Mouse (Mus musculus) macrophage (primary cell): ENCODE data around the gene Kcnn1. TPM values are rescaled to one million over a fixed set of nuclear protein-coding genes. Genes with fewer than 3 reads are reported as not detected.
A peak's percentile ranks its signal among the peaks of the same experiment; 100 is the strongest.

ENCODE experiments used
- H3K27ac ChIP-seq: fragments of 350-480 bp; formaldehyde crosslinking; 2 replicates; pipeline ENCODE4 v1.9.0; 2021
- H3K36me3 ChIP-seq: fragments of 350-480 bp; formaldehyde crosslinking; 2 replicates; pipeline ENCODE4 v1.9.0; 2021; ENCODE audit errors: inconsistent target
- H3K4me3 ChIP-seq: fragments of 350-480 bp; formaldehyde crosslinking; 2 replicates; pipeline ENCODE4 v1.9.0; 2021; ENCODE audit errors: inconsistent target
- H3K79me2 ChIP-seq: fragments of 350-480 bp; formaldehyde crosslinking; 2 replicates; pipeline ENCODE4 v1.9.0; 2021; ENCODE audit errors: inconsistent target
- WGBS: methylation state at CpG from one replicate; pipeline ENCODE4 v1.1.7; 2026; ENCODE audit warnings: inconsistent platforms; ENCODE audit not compliant: missing documents; 5-methylcytosine and 5-hydroxymethylcytosine counted together
- polyA plus RNA-seq: library from polyadenylated mRNA; stranded (reverse); fragments of 250-400 nt; gene quantifications from 3 replicates; pipeline ENCODE4 v1.2.4, GENCODE M21; 2018; ENCODE audit warnings: inconsistent platforms
- total RNA-seq, 78 experiments: library from RNA; depleted of rRNA; stranded (reverse); fragments of 250-400 nt; gene quantifications; 1 replicate in 9 of 78; 2 replicates in 24 of 78; 3 replicates in 43 of 78; 4 replicates in 2 of 78; pipeline ENCODE4 v1.2.4; 2018; ENCODE audit warnings: inconsistent platforms in 56 of 78

Gene Kcnn1
- 1 to 10 TPM in 15 of 26 experiments, under 1 TPM in 8, not detected in 3; 0.22 to 3.5 (median 1.3) TPM for total RNA-seq (2018; cell fraction: chromatin; rRNA removed)
- total RNA-seq (2018; cell fraction: cytosol; rRNA removed): 1 to 10 TPM; 1.0 to 3.8 (median 2.1) TPM
- 1 to 10 TPM in 16 of 26 experiments, under 1 TPM in 10; 0.21 to 2.7 (median 1.2) TPM for total RNA-seq (2018; cell fraction: nucleus; rRNA removed)
- polyA plus RNA-seq: 1.2 to 1.7 TPM (median 1.6 TPM) in 3 replicates

GRCm38 (mm10) chr8:70862824-70863641 is at the start of gene Kcnn1:
Kcnn1 (minus strand) TSS chr8:70863258.
- Histone ChIP-seq H3K27ac (no peak within 1 kb of the TSS), H3K79me2 (no peaks in the 10 kb centered on the region), H3K36me3 (no peaks in the 10 kb centered on the region), H3K4me3 (no peak within 1 kb of the TSS)
- WGBS: 3% methylated on average over 55 of the region's 55 CpGs

GRCm38 (mm10) chr8:70911596-70911995 is 48.5 kb upstream of the Kcnn1 start:
- Histone ChIP-seq H3K27ac (peak overlapping the region; percentile 82), H3K4me3 (no peak overlapping the region), H3K79me2 (peaks cover 96% of the 10 kb centered on the region), H3K36me3 (peaks cover 25% of the 10 kb centered on the region; the same call in 1 of the 2 replicates)
- 90% methylated on average over 5 of the region's 5 CpGs for WGBS

GRCm38 (mm10) chr8:70907518-70907917 is 44.5 kb upstream of the Kcnn1 start:
- H3K4me3 ChIP-seq: no peak overlapping the region

GRCm38 (mm10) chr8:70905831-70906736 is 43.0 kb upstream of the Kcnn1 start, which contains the start of gene Map1s:
Map1s (plus strand) TSS chr8:70905932.
- under 1% methylated on average over 81 of the region's 86 CpGs for WGBS
- no peaks in the 10 kb centered on the region for H3K36me3 ChIP-seq
- peaks cover 51% of the 10 kb centered on the region for H3K79me2 ChIP-seq
- H3K27ac ChIP-seq: peak within 1 kb of the TSS; percentile 94
- peak within 1 kb of the TSS; percentile 46 for H3K4me3 ChIP-seq

More at GRCm38 (mm10) chr8:70907518-70907917, 44.5 kb upstream of the Kcnn1 start:
- H3K79me2 ChIP-seq: peaks cover 66% of the 10 kb centered on the region
- no peak overlapping the region for H3K27ac ChIP-seq
- peaks cover 7% of the 10 kb centered on the region; the same call in 1 of the 2 replicates for H3K36me3 ChIP-seq
- 90% methylated on average over 2 of the region's 2 CpGs for WGBS

GRCm38 (mm10) chr8:70905463-70905830 is 42.4 kb upstream of the Kcnn1 start:
- no peaks in the 10 kb centered on the region for H3K36me3 ChIP-seq
- 5% methylated on average over 8 of the region's 8 CpGs for WGBS
- H3K27ac ChIP-seq: peak overlapping the region; percentile 94
- H3K4me3 ChIP-seq: peak overlapping the region; percentile 46
- H3K79me2 ChIP-seq: peaks cover 45% of the 10 kb centered on the region

- WGBS: 2% methylated on average over 4 of the region's 4 CpGs
- Histone ChIP-seq H3K27ac (peak overlapping the region; percentile 94), H3K4me3 (no peak overlapping the region), H3K36me3 (no peaks in the 10 kb centered on the region), H3K79me2 (peaks cover 39% of the 10 kb centered on the region)
Measured at GRCm38 (mm10) chr8:70904532-70904931, 41.5 kb upstream of the Kcnn1 start.

- H3K4me3 ChIP-seq: no peak overlapping the region
Measured at GRCm38 (mm10) chr8:70903582-70903981, 40.5 kb upstream of the Kcnn1 start.

GRCm38 (mm10) chr8:70903112-70903511 is 40.1 kb upstream of the Kcnn1 start:
- no peaks in the 10 kb centered on the region for H3K36me3 ChIP-seq
- no peak overlapping the region for H3K4me3 ChIP-seq
- H3K27ac ChIP-seq: peak overlapping the region; percentile 94; the same call in 1 of the 2 replicates
- 60% methylated on average over 4 of the region's 4 CpGs for WGBS
- peaks cover 25% of the 10 kb centered on the region for H3K79me2 ChIP-seq

More at GRCm38 (mm10) chr8:70903582-70903981, 40.5 kb upstream of the Kcnn1 start:
- H3K79me2 ChIP-seq: peaks cover 30% of the 10 kb centered on the region
- no peaks in the 10 kb centered on the region for H3K36me3 ChIP-seq
- H3K27ac ChIP-seq: peak overlapping the region; percentile 94

GRCm38 (mm10) chr8:70902211-70902610 is 39.2 kb upstream of the Kcnn1 start:
- Histone ChIP-seq H3K79me2 (peaks cover 16% of the 10 kb centered on the region), H3K27ac (no peak overlapping the region), H3K36me3 (no peaks in the 10 kb centered on the region), H3K4me3 (no peak overlapping the region)
- WGBS: 80% methylated on average over 5 of the region's 5 CpGs

- H3K4me3 ChIP-seq: no peak overlapping the region
- peaks cover 16% of the 10 kb centered on the region for H3K79me2 ChIP-seq
- H3K36me3 ChIP-seq: no peaks in the 10 kb centered on the region
- H3K27ac ChIP-seq: peak overlapping the region; percentile 36
- 62% methylated on average over 2 of the region's 2 CpGs for WGBS
Measured at GRCm38 (mm10) chr8:70900872-70901387, 37.9 kb upstream of the Kcnn1 start.

GRCm38 (mm10) chr8:70899226-70899625 is 36.2 kb upstream of the Kcnn1 start:
- WGBS: 88% methylated on average over 2 of the region's 2 CpGs
- peaks cover 15% of the 10 kb centered on the region for H3K79me2 ChIP-seq
- H3K36me3 ChIP-seq: peaks cover 15% of the 10 kb centered on the region
- no peak overlapping the region for H3K27ac ChIP-seq
- H3K4me3 ChIP-seq: no peak overlapping the region

GRCm38 (mm10) chr8:70898661-70899198 is 35.7 kb upstream of the Kcnn1 start:
- 44% methylated on average over 2 of the region's 2 CpGs for WGBS

GRCm38 (mm10) chr8:70897681-70898413 is 34.8 kb upstream of the Kcnn1 start:
- Histone ChIP-seq H3K36me3 (peaks cover 20% of the 10 kb centered on the region), H3K79me2 (peaks cover 15% of the 10 kb centered on the region), H3K27ac (peak overlapping the region; percentile 70), H3K4me3 (peak overlapping the region; percentile 90)
- under 1% methylated on average over 20 of the region's 20 CpGs for WGBS

More at GRCm38 (mm10) chr8:70898661-70899198, 35.7 kb upstream of the Kcnn1 start:
- Histone ChIP-seq H3K4me3 (no peak overlapping the region), H3K79me2 (peaks cover 15% of the 10 kb centered on the region), H3K36me3 (peaks cover 20% of the 10 kb centered on the region), H3K27ac (no peak overlapping the region)
